Mouse (Mus musculus): ENCODE measurements around the gene Rft1.

- TF ChIP-seq TBP (IDR thresholded peaks at IDR 0.05; ENCODE audit: low read depth, low read length) (no peak), CTCF (IDR thresholded peaks at IDR 0.05 in 2 of 3, conservative IDR thresholded peaks at IDR 0.05 in 1 of 3; ENCODE audit: control insufficient read depth in 1 of 3, insufficient read depth in 1 of 3, low read depth in 2 of 3, low read length in 3 of 3, poor library complexity in 1 of 3, severe bottlenecking in 1 of 3) (peak in 1 of 3 experiments; percentile 35; a peak in 2 of 6 replicates), JUND (IDR thresholded peaks at IDR 0.05; ENCODE audit: low read depth, low read length) (no peak), E2F4 (IDR thresholded peaks at IDR 0.05; ENCODE audit: borderline replicate concordance, low read depth, low read length) (no peak), MYC (IDR thresholded peaks at IDR 0.05; ENCODE audit: low read depth, low read length) (0 out of 2 replicates have a peak, but pooled peaks have one; percentile 4), RAD21 (IDR thresholded peaks at IDR 0.05; ENCODE audit: low read depth, low read length) (no peak; the same call in 1 of the 2 replicates), ETS1 (IDR thresholded peaks at IDR 0.05; ENCODE audit: low read depth, low read length) (no peak; the same call in 1 of the 2 replicates)
Measured at GRCm38 (mm10) chr14:30695609-30696008, 41.4 kb downstream of the Rft1 start.
